Mouse (Mus musculus) right cerebral cortex, postnatal 4 days (tissue): ENCODE results near the gene Ltbp2.

Experiments
- DNase-seq: peaks from one replicate; pipeline ENCODE4 v3.0.0-alpha.2; 2022

Gene Ltbp2

GRCm38 (mm10) chr12:84752131-84752977, 124.0 kb downstream of the Ltbp2 start:
- DNase-seq = peak; percentile 37

- no peak for DNase-seq
These were observed 125.7 kb downstream of the Ltbp2 start for GRCm38 (mm10) chr12:84750661-84751060.

- no peak for DNase-seq
These were observed 128.2 kb downstream of the Ltbp2 start for GRCm38 (mm10) chr12:84748134-84748533.

GRCm38 (mm10) chr12:84745700-84746099, 130.6 kb downstream of the Ltbp2 start:
- no peak for DNase-seq

DNA sequence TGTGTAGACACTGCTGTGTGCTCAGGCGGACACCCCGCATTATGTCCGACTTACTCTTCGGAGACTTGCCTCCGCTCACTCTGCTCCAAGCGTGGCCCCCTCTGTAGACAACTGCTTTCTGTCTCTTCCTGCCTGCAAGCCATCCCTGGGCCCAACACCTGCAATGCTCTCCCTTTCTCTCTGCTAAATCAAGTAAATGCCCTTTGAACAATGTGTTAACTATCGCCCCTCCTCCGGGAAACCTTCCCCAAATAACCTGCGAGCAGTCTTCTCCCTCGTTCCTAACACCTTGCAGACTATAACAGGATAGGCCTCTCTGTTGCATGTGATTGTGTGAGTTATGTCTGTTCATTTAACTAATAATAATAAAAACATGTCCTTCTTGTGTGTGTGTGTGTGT, 132.8 kb downstream of the Ltbp2 start:
- no peak for DNase-seq

GRCm38 (mm10) chr12:84733366-84733765, 143.0 kb downstream of the Ltbp2 start:
- DNase-seq = no peak
